Mouse (Mus musculus) forebrain, embryonic 13.5 days (tissue): ENCODE measurements around the gene Olfr1044. TPM values are rescaled to one million over a fixed set of nuclear protein-coding genes. Genes with fewer than 3 reads are reported as not detected.

Experiments used
- polyA plus RNA-seq: library from polyadenylated mRNA; unstranded; fragments of >200 nt; fragmentation: Nextera tagmentation; extraction: Ambion mirVana; gene quantifications from 2 replicates; pipeline ENCODE4 v1.2.1, GENCODE M21; 2015

Olfr1044 gene
- polyA plus RNA-seq, 1 experiment from 2014 or later = not detected

Other genes starting within 250 kb of the Olfr1044 start
- gene Olfr1028, start 227.4 kb downstream of the Olfr1044 start, polyA plus RNA-seq = not detected in 2 replicates
- not detected in 2 replicates for gene Olfr1029, start 203.9 kb downstream of the Olfr1044 start, polyA plus RNA-seq
- not detected in 2 replicates for gene Olfr1030, start 198.5 kb downstream of the Olfr1044 start, polyA plus RNA-seq
- not detected in 2 replicates for gene Olfr1031, start 187.5 kb downstream of the Olfr1044 start, polyA plus RNA-seq
- gene Olfr1032, start 172.3 kb downstream of the Olfr1044 start, polyA plus RNA-seq = not detected in 2 replicates
- not detected in 2 replicates for gene Olfr1033, start 157.2 kb downstream of the Olfr1044 start, polyA plus RNA-seq
- gene Olfr1034, start 132.0 kb downstream of the Olfr1044 start, polyA plus RNA-seq = not detected in 2 replicates
- not detected in 2 replicates for gene Olfr1036, start 103.8 kb downstream of the Olfr1044 start, polyA plus RNA-seq
- not detected in 2 replicates for gene Olfr1037, start 90.4 kb downstream of the Olfr1044 start, polyA plus RNA-seq
- gene Olfr1039, start 41.9 kb downstream of the Olfr1044 start, polyA plus RNA-seq = not detected in 2 replicates
- not detected in 2 replicates for gene Olfr1040, start 31.1 kb downstream of the Olfr1044 start, polyA plus RNA-seq
- not detected in 2 replicates for gene Olfr1042, start 16.0 kb downstream of the Olfr1044 start, polyA plus RNA-seq
- not detected in 2 replicates for gene Olfr1043, start 10.3 kb downstream of the Olfr1044 start, polyA plus RNA-seq
- gene Olfr52, start 7.9 kb upstream of the Olfr1044 start, polyA plus RNA-seq = not detected in 2 replicates
- not detected in 2 replicates for gene Olfr1045, start 25.2 kb upstream of the Olfr1044 start, polyA plus RNA-seq
- not detected in 2 replicates for gene Olfr1046, start 41.5 kb upstream of the Olfr1044 start, polyA plus RNA-seq
- gene Olfr1047, start 53.6 kb upstream of the Olfr1044 start, polyA plus RNA-seq = not detected in 2 replicates
- gene Olfr1048, start 62.5 kb upstream of the Olfr1044 start, polyA plus RNA-seq = not detected in 2 replicates
- not detected in 2 replicates for gene Olfr1049, start 80.5 kb upstream of the Olfr1044 start, polyA plus RNA-seq
- not detected in 2 replicates for gene Olfr1051, start 101.3 kb upstream of the Olfr1044 start, polyA plus RNA-seq
- gene Olfr1052, start 114.6 kb upstream of the Olfr1044 start, polyA plus RNA-seq = not detected in 2 replicates
- not detected in 2 replicates for gene Olfr1053, start 137.5 kb upstream of the Olfr1044 start, polyA plus RNA-seq
- not detected in 2 replicates for gene Olfr1054, start 157.6 kb upstream of the Olfr1044 start, polyA plus RNA-seq
- not detected in 2 replicates for gene Olfr1055, start 172.5 kb upstream of the Olfr1044 start, polyA plus RNA-seq
- gene Olfr1056, start 184.6 kb upstream of the Olfr1044 start, polyA plus RNA-seq = not detected in 2 replicates
- not detected in 2 replicates for gene Olfr1057, start 200.6 kb upstream of the Olfr1044 start, polyA plus RNA-seq
- gene Olfr1058, start 210.7 kb upstream of the Olfr1044 start, polyA plus RNA-seq = not detected in 2 replicates
- not detected in 2 replicates for gene Olfr1061, start 236.2 kb upstream of the Olfr1044 start, polyA plus RNA-seq
- not detected in 2 replicates for gene Olfr1062, start 248.9 kb upstream of the Olfr1044 start, polyA plus RNA-seq